Mouse (Mus musculus) midbrain, postnatal 0 days (tissue): ENCODE results near the gene Morc4. TPM values are rescaled to one million over a fixed set of nuclear protein-coding genes. Genes with fewer than 3 reads are reported as not detected.

ENCODE experiments used
- ATAC-seq: fragments of 200-750 bp; cut with Nextera tagmentation; 2 replicates; pipeline ENCODE4 v1.8.0; 2017; ENCODE audit warnings: moderate number of reproducible peaks, mild to moderate bottlenecking, moderate TSS enrichment, moderate library complexity; ENCODE audit not compliant: low FRiP score
- DNase-seq: peaks from one replicate; pipeline ENCODE4 v3.0.0-alpha.2; 2015; ENCODE audit warnings: low spot score
- H3K27ac ChIP-seq: fragments of 300-500 bp; sonication (generic); 2 replicates; pipeline ENCODE4 v1.5.1; 2014; ENCODE audit warnings: low read depth, mild to moderate bottlenecking, low read length, mixed read lengths
- H3K27me3 ChIP-seq: fragments of 300-500 bp; sonication (generic); 2 replicates; pipeline ENCODE4 v1.6.1; 2014; ENCODE audit warnings: low read length, control low read depth, mixed read lengths; ENCODE audit not compliant: insufficient read depth
- H3K36me3 ChIP-seq: fragments of 300-500 bp; sonication (generic); 2 replicates; pipeline ENCODE4 v1.6.1; 2014; ENCODE audit warnings: low read length, control low read depth, mixed read lengths; ENCODE audit not compliant: insufficient read depth
- H3K4me1 ChIP-seq: fragments of 300-500 bp; sonication (generic); 2 replicates; pipeline ENCODE4 v1.6.1; 2014; ENCODE audit warnings: mild to moderate bottlenecking, control low read depth, antibody characterized with exemption, low read length, mixed read lengths; ENCODE audit not compliant: insufficient read depth
- H3K4me2 ChIP-seq: fragments of 300-500 bp; sonication (generic); 2 replicates; pipeline ENCODE4 v1.6.1; 2014; ENCODE audit warnings: low read depth, mild to moderate bottlenecking, low read length, mixed read lengths; ENCODE audit not compliant: poor library complexity, severe bottlenecking
- H3K4me3 ChIP-seq: fragments of 300-500 bp; sonication (generic); 2 replicates; pipeline ENCODE4 v1.5.1; 2014; ENCODE audit warnings: low read depth, mild to moderate bottlenecking, low read length, moderate library complexity
- H3K9ac ChIP-seq: fragments of 300-500 bp; sonication (generic); replicated peaks from 2 replicates; pipeline ENCODE4 v1.6.1; 2014; ENCODE audit warnings: mild to moderate bottlenecking, low read length, moderate library complexity, mixed read lengths; ENCODE audit not compliant: poor library complexity, severe bottlenecking
- H3K9me3 ChIP-seq: fragments of 300-500 bp; sonication (generic); 2 replicates; pipeline ENCODE4 v1.6.1; 2016; ENCODE audit warnings: low read length, control low read depth
- CTCF ChIP-seq: IDR thresholded peaks from 2 replicates; pipeline ENCODE4 v1.5.1; 2016; ENCODE audit warnings: antibody characterized with exemption, mild to moderate bottlenecking
- WGBS: fragments of 180-500 bp; shearing (Covaris S2); extraction: QIAGEN DNeasy Blood & Tissue Kit; methylation state at CpG from one replicate; pipeline ENCODE4 v1.1.7; 2014; 5-methylcytosine and 5-hydroxymethylcytosine counted together
- polyA plus RNA-seq: library from polyadenylated mRNA; unstranded; fragments of >200 nt; fragmentation: Nextera tagmentation; extraction: Ambion mirVana; gene quantifications from 2 replicates; pipeline ENCODE4 v1.2.1, GENCODE M21; 2015
- total RNA-seq: library from RNA; depleted of rRNA; stranded (reverse); fragments of >200 nt; gene quantifications from 2 replicates; pipeline ENCODE4 v1.2.3, GENCODE M21; 2014; rRNA removed

Gene Morc4
- total RNA-seq (2.6 and 10.2 TPM in 2 replicates), polyA plus RNA-seq (2.5 and 3.1 TPM in 2 replicates)

GRCm38 (mm10) chrX:139870938-139871791 is at the start of gene Morc4:
Morc4 (minus strand) TSS chrX:139871677.
- H3K27ac ChIP-seq: no peak within 1 kb of the TSS
- peak within 1 kb of the TSS; percentile 60 for H3K9ac ChIP-seq
- 39% methylated on average over 35 of the region's 87 CpGs for WGBS
- no peaks in the 10 kb centered on the region for H3K36me3 ChIP-seq
- DNase-seq: peak; percentile 71
- H3K4me1 ChIP-seq: no peaks in the 10 kb centered on the region
- peak within 1 kb of the TSS; percentile 62 for H3K4me2 ChIP-seq
- peak; percentile 88 for ATAC-seq
- peak within 1 kb of the TSS; percentile 56 for H3K4me3 ChIP-seq
- TF ChIP-seq CTCF: no peak
- no peaks in the 10 kb centered on the region for H3K9me3 ChIP-seq
- no peaks in the 10 kb centered on the region for H3K27me3 ChIP-seq

GRCm38 (mm10) chrX:139920572-139920971 is 49.1 kb upstream of the Morc4 start:
- H3K27me3 ChIP-seq: no peaks in the 10 kb centered on the region
- H3K36me3 ChIP-seq: no peaks in the 10 kb centered on the region
- DNase-seq (no peak), ATAC-seq (no peak)
- H3K9me3 ChIP-seq: no peaks in the 10 kb centered on the region
- WGBS: 77% methylated on average over 4 of the region's 4 CpGs
- TF ChIP-seq CTCF: no peak
- no peak overlapping the region for H3K4me2 ChIP-seq
- H3K9ac ChIP-seq: no peak overlapping the region
- H3K27ac ChIP-seq: no peak overlapping the region
- no peaks in the 10 kb centered on the region for H3K4me1 ChIP-seq
- H3K4me3 ChIP-seq: no peak overlapping the region

GRCm38 (mm10) chrX:139891387-139891786 is 19.9 kb upstream of the Morc4 start:
- no peak overlapping the region for H3K9ac ChIP-seq
- no peaks in the 10 kb centered on the region for H3K9me3 ChIP-seq
- WGBS: 89% methylated on average over 1 of the region's 1 CpGs
- H3K4me1 ChIP-seq: no peaks in the 10 kb centered on the region
- H3K27me3 ChIP-seq: no peaks in the 10 kb centered on the region
- no peak overlapping the region for H3K4me2 ChIP-seq
- no peak for TF ChIP-seq CTCF
- ATAC-seq: no peak
- H3K27ac ChIP-seq: no peak overlapping the region
- DNase-seq: no peak
- H3K4me3 ChIP-seq: no peak overlapping the region
- no peaks in the 10 kb centered on the region for H3K36me3 ChIP-seq

- no peak for TF ChIP-seq CTCF
- DNase-seq (no peak), ATAC-seq (no peak)
- Histone ChIP-seq H3K27me3 (no peaks in the 10 kb centered on the region; the same call in 1 of the 2 replicates), H3K9ac (no peak overlapping the region), H3K9me3 (no peaks in the 10 kb centered on the region), H3K4me3 (no peak overlapping the region), H3K4me2 (no peak overlapping the region), H3K27ac (no peak overlapping the region), H3K4me1 (no peaks in the 10 kb centered on the region), H3K36me3 (no peaks in the 10 kb centered on the region)
Observed at GRCm38 (mm10) chrX:139883221-139883620, 11.7 kb upstream of the Morc4 start.

GRCm38 (mm10) chrX:139877936-139878335 is 6.5 kb upstream of the Morc4 start:
- no peaks in the 10 kb centered on the region for H3K27me3 ChIP-seq
- H3K4me2 ChIP-seq: no peak overlapping the region
- no peak for ATAC-seq
- 36% methylated on average over 3 of the region's 3 CpGs for WGBS
- no peaks in the 10 kb centered on the region for H3K4me1 ChIP-seq
- no peaks in the 10 kb centered on the region for H3K9me3 ChIP-seq
- peak; percentile 2 for DNase-seq
- TF ChIP-seq CTCF: no peak
- no peak overlapping the region for H3K27ac ChIP-seq
- H3K36me3 ChIP-seq: no peaks in the 10 kb centered on the region
- no peak overlapping the region for H3K4me3 ChIP-seq
- H3K9ac ChIP-seq: no peak overlapping the region

- H3K4me1 ChIP-seq: no peaks in the 10 kb centered on the region
- ATAC-seq: no peak
- no peak for TF ChIP-seq CTCF
Observed at GRCm38 (mm10) chrX:139877105-139877504, 5.6 kb upstream of the Morc4 start.

More at GRCm38 (mm10) chrX:139877105-139877504, 5.6 kb upstream of the Morc4 start:
- Histone ChIP-seq H3K9me3 (no peaks in the 10 kb centered on the region), H3K4me2 (no peak overlapping the region), H3K4me3 (no peak overlapping the region), H3K27me3 (no peaks in the 10 kb centered on the region), H3K36me3 (no peaks in the 10 kb centered on the region), H3K9ac (no peak overlapping the region), H3K27ac (no peak overlapping the region)
- WGBS: 80% methylated on average over 7 of the region's 7 CpGs
- no peak for DNase-seq
